Mouse (Mus musculus) megakaryocyte progenitor cell, adult 5-6 weeks (primary cell): Measurements from ENCODE around the gene Ppfibp1. TPM values are rescaled to one million over a fixed set of nuclear protein-coding genes. Genes with fewer than 3 reads are reported as not detected.
"Not testable (repeated sequence)": the region's sequence is repeated elsewhere in the genome, so short reads cannot be mapped to it uniquely, and the experiment has no call there.

Experiments
- ATAC-seq: replicated peaks from 2 replicates; pipeline ENCODE4 v1.8.0; 2016; ENCODE audit warnings: mild to moderate bottlenecking, moderate TSS enrichment, inconsistent platforms; ENCODE audit not compliant: poor library complexity
- total RNA-seq, 2 experiments: library from RNA; stranded (forward) in 1 of 2; stranded (reverse) in 1 of 2; fragments of 157-497, 149-512 nt in 1 of 2; fragments of 200-1000 nt in 1 of 2; gene quantifications; 2 replicates each; pipeline versions ENCODE4 v1.2.3 to v1.2.4; 2015 to 2017

The Ppfibp1 gene
- total RNA-seq (2015) (6.8 and 9.5 TPM in 2 replicates), total RNA-seq (2017) (9.8 and 19.6 TPM in 2 replicates)

GRCm38 (mm10) chr6:146887958-146888659 is at the start of gene Ppfibp1:
Gene Ppfibp1, plus strand, starts transcription at chr6:146888487.
- ATAC-seq, result peak; percentile 91

DNA sequence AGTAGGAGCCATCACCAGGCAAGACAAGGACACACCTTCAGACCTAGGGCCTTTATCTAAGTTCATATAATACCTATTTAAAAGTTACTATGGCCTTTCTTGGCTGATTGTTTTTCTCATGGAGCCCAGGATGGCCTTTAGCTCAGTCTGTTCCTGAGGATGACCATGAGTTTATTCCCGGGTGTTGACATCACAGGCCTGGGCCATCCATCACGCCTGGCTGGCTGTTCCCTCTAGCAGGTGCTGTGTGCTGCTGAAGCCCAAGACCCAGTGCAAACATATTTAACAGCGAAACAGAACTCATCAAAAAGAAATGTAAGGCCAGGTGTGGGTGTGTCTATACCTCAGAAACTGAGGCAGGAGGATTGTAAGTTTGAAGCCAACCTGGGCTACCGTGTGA is 49.4 kb upstream of the Ppfibp1 start:
- ATAC-seq, result no peak

DNA sequence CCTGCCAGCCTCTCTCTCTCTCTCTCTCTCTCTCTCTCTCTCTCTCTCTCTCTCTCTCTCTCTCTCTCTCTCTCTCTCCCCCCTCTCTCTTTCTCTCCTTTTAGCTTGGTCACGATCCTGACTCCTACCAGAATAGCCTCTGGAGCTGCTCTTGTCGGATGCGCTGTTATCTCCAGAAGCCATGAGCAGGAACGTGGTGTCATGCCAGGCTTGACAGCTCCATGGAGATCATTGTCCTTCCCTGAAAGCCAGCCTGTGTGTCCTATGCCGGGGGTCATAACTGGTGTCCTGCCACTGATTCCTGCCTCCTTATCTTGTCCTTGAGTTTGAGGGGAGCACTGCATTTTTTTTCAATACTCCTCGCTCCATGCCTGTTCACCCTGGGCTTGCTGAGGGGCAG is 43.4 kb upstream of the Ppfibp1 start:
- no peak for ATAC-seq

DNA sequence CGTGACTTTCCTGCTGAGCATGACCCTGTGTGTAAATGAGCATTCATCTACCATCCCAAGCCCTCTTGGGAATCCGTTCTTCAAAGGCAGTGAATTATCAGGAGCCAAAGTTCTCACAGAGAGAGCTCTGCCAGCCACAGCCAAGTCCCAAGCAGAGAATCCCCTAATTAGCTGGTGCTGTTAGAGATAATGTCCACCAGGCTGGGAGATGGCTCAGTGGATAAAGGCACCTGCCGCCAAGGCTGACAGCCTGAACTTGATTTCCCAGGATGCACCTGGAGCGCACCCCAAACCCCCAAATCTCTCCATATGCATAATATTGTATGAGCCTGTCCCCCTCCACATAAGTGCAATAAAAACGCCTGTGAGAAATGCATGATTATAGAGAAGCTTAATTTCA is 42.9 kb upstream of the Ppfibp1 start:
- no peak for ATAC-seq

DNA sequence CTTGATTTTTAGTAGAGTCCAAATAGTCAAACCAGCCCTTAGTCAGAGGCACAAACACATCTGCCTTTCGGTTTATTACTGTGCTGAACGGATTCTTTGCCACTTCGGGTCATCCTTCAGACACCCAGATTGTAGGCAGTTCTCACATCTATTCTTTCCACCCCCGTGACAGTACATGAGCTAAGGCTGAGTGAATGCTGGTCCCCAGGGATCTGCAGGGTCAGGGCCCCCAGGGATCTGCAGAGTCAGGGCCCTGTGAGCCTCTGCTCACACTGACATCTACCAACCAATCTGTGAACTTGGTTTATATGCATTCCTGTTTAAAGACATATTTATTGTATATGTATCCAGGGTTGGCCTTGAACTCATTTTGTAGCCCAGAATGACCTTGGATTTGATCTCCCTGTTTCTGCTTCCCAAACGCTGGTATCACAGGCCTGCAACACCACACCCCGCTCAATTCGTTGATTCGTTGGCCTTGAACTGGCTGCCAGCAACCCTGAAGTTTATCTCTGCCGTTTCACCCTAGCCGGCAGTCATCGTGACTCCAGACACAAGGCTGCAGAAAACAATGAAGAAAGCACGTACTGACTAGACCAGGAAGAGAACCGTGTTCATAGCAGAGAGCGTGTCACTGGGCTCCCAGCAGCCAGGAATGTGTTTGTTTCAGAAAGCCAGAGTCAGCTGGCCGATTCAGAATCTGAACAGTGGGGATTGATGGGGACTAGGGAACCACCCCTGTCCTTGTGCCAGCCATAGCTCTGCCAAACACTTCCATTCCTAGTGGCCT is 42.1 kb upstream of the Ppfibp1 start:
- ATAC-seq, result peak; percentile 68

GRCm38 (mm10) chr6:146847402-146847801 is 40.9 kb upstream of the Ppfibp1 start:
- ATAC-seq, result no peak

- ATAC-seq, result no peak
These were observed 40.0 kb upstream of the Ppfibp1 start for GRCm38 (mm10) chr6:146848281-146848680.

DNA sequence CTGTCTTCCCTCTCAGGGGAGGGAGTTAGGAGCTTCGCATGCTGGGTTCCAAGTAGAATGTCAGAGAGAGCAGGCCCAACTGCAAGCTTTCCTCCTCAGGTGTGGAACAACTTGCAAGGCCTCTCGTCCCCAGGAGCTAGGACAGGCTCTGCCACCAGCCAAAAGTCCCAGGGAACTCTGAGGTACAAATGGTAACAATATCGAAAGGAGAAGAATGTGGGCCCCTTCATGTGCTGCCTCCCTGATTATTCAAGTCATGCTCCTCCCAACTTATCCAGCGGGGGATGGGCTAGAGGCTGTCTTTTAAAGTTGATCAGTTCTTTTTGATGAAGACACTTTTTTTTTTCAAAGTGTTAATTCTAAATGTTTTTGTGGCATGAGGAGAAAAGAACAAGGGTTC is 38.2 kb upstream of the Ppfibp1 start, which contains the start of gene Smco2:
Smco2 (plus strand) TSS at position 55 of the 400 bp plus-strand sequence.
- ATAC-seq, result no peak

DNA sequence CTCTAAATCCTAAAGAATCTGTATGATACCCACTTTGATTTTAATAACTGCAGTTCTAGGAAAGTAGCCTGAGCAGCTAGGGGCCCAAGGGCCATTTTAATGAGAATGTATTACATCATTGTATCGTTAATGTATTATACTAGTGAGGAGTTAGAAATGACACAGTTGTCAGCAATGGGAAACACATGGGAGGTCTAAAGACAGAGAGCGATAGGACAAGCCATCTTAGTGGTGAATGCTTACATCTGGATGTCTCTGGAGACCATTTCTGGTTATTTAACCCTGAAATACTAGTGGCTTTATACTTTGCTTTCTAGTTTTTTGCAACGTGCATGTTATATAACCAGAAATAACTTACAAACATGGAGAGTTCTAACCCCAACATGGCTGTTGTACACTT is 36.4 kb upstream of the Ppfibp1 start:
- no peak for ATAC-seq

DNA sequence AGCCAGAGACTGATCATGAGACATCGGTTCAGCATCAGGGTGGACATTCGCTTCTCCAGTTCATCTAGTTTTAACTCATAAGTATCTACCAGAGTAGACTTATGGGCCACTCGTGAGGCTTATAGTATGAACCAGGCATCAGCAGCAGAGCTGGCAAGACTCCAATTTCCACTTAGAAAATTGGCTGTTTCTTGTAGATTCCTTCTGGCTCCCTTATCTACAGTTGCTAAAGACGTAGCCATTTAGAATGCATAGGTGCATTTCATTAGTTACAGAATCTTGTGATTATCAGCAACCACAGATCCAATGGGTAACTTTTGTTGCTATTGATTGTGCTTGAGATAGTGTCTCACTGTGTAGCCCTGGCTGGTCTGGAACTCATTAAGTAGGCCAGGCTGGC is 35.5 kb upstream of the Ppfibp1 start:
- peak; percentile 61 for ATAC-seq

GRCm38 (mm10) chr6:146855185-146855584 is 33.1 kb upstream of the Ppfibp1 start:
- ATAC-seq, result peak; percentile 73

- no peak for ATAC-seq
These were observed 30.9 kb upstream of the Ppfibp1 start for GRCm38 (mm10) chr6:146857386-146857785.

- ATAC-seq, result 0 out of 2 replicates have a peak, but pooled peaks have one; percentile 15
These were observed 25.1 kb upstream of the Ppfibp1 start for GRCm38 (mm10) chr6:146863154-146863553.

- ATAC-seq, result not testable (repeated sequence)
These were observed 23.9 kb upstream of the Ppfibp1 start for GRCm38 (mm10) chr6:146864370-146864769.

DNA sequence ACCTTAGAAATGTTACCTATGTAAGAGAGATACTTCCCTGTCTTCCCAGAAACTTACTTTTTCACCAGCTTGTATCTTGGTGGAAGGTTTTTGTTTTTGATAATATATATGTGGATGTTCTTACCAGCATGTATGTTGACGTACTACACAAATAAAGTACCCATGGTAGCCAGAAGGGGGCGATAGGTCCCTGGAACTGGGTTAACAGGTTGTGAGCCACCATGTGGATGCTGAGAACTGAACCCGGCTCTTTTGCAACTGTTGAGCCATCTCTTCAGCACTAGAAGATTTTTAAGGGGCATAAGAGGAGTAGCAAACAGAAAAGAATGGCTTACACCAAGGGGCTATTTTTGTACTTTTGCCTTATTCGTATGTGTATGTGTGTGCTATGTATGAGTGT is 22.6 kb upstream of the Ppfibp1 start:
- ATAC-seq, result peak; percentile 71; the same call in 1 of the 2 replicates

GRCm38 (mm10) chr6:146871975-146872374 is 16.3 kb upstream of the Ppfibp1 start:
- ATAC-seq, result peak; percentile 67

DNA sequence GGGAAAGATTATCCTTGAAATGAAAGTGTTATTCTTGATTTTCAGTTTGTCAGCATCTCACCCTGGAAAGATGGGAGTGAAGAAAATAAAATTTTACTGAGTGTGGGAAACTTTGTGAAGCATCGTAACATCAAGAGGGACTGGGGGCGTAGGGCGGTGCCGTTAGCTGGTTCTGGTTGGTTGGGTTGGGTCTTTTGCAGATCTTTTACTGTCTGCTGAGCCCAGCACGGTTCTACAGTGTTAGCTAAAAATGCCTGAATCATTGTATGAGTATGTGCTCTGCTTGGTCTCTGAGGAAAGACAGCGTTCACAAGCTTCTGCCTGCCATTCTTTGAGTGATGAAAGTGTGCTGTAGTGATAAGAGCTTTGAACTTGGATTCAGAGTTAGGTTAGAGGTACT is 13.9 kb upstream of the Ppfibp1 start:
- no peak for ATAC-seq

DNA sequence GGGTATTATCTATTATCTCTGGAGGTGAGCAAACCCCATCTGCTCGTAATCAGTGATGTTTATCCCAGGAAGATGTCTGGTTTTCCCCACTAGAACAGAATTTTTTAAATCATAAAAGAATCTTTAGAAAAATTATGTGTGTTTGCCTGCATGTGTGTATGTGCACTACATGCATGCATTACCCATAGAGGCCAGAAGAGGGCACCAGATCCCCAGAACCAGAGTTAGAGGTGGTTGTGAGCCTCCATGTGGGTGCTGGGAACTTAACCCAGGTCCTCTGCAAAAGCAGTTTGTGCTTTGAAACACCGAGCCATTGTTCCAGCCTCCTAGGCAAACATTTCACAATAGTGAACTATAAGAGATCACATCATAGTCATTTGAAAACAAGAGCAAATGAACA is 11.5 kb upstream of the Ppfibp1 start:
- ATAC-seq, result no peak

DNA sequence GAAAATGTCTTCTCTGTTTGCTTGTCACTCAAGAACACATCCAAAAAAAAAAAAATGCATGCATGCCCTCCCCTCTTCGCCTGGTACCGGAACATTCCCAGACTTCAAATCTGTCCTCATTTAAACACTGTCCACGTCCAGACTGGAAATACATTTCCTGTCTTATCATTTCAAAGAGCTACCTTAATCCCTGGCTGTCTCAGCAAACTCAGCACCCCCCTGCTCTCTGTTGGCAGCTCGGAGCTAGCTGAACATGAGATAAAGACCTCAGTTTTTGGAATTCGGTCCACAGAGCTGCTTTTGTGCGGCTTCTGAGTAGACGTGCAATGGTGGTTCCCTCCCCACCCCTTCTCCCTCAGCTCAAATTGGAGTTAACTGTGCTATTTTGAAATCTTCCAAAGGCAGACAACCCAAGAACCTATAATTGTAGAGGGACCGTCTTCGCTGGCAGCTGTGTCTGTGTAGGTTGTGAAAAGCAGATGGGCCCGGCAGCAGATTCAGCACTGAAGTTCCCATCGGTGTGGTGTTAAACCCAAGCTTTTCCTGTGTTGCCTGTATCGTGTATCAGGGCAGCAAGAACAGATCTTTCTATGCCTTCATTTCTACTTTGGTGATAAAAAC is 10.8 kb upstream of the Ppfibp1 start:
- no peak for ATAC-seq

GRCm38 (mm10) chr6:146878926-146879325 is 9.4 kb upstream of the Ppfibp1 start:
- ATAC-seq, result no peak

DNA sequence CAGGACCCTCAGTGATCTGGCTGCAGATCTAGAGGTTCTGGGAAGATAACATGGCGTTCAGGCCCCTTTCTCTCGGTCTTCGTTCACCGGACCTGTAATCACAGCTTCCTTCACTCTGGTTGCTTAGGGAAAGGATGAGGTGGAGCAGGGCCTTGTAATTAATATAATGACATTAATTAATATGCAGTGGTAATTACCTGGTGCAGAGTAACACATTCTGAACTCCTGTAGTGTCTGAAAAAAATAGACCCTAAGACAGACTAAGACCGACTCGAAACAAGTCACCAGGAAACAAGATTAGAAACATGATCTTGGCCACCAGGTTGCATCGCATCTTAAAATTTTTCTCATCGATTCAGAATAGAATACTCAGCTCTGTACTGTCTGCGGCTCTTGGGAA is 8.4 kb upstream of the Ppfibp1 start:
- no peak for ATAC-seq

- ATAC-seq, result no peak
These were observed 8.0 kb upstream of the Ppfibp1 start for GRCm38 (mm10) chr6:146880296-146880695.
